Mouse (Mus musculus) liver, adult 2 months (tissue): ENCODE data around the gene Tjp3. TPM values are rescaled to one million over a fixed set of nuclear protein-coding genes. Genes with fewer than 3 reads are reported as not detected.

Experiments
- DNase-seq: peaks from one replicate; pipeline ENCODE4 v3.0.0-alpha.2; 2011; ENCODE audit warnings: low read depth, low spot score; ENCODE audit errors: extremely low read depth
- H3K27ac ChIP-seq: fragments of 200-500 bp; replicated peaks from 2 replicates; pipeline ENCODE4 v1.5.1; 2012; ENCODE audit warnings: low read depth, mild to moderate bottlenecking, control low read depth, inconsistent platforms, low read length; ENCODE audit not compliant: insufficient read depth
- H3K27me3 ChIP-seq: fragments of 200-500 bp; 2 replicates; pipeline ENCODE4 v1.6.1; 2012; ENCODE audit warnings: mild to moderate bottlenecking, moderate library complexity, low read length, inconsistent platforms; ENCODE audit not compliant: control insufficient read depth, insufficient read depth
- H3K36me3 ChIP-seq: fragments of 200-500 bp; 2 replicates; pipeline ENCODE4 v1.6.1; 2012; ENCODE audit warnings: low read length, inconsistent platforms; ENCODE audit not compliant: control insufficient read depth, insufficient read depth
- H3K4me1 ChIP-seq: fragments of 200-500 bp; 2 replicates; pipeline ENCODE4 v1.6.1; 2011; ENCODE audit warnings: low read length; ENCODE audit not compliant: control insufficient read depth, insufficient read depth
- H3K4me3 ChIP-seq: fragments of 200-500 bp; 2 replicates; pipeline ENCODE4 v1.5.1; 2011; ENCODE audit warnings: low read depth, mild to moderate bottlenecking, control low read depth, low read length, moderate library complexity; ENCODE audit not compliant: insufficient read depth
- H3K79me2 ChIP-seq: fragments of 200-500 bp; 2 replicates; pipeline ENCODE4 v1.6.1; 2012; ENCODE audit warnings: inconsistent platforms, mild to moderate bottlenecking, low read length, moderate library complexity; ENCODE audit not compliant: control insufficient read depth, insufficient read depth
- H3K9ac ChIP-seq: fragments of 200-500 bp; 2 replicates; pipeline ENCODE4 v1.6.1; 2012; ENCODE audit warnings: low read depth, mild to moderate bottlenecking, control low read depth, inconsistent platforms, low read length
- CTCF ChIP-seq: fragments of 200-500 bp; IDR thresholded peaks from 2 replicates; pipeline ENCODE4 v1.5.1; 2011; ENCODE audit warnings: low read depth, low read length, control low read depth
- POLR2A ChIP-seq: fragments of 200-500 bp; IDR thresholded peaks from 2 replicates; pipeline ENCODE4 v1.6.1; 2011; ENCODE audit warnings: low read length, control low read depth; ENCODE audit not compliant: insufficient read depth; ENCODE audit errors: extremely low read depth
- WGBS: fragments of 180-500 bp; shearing (Covaris S2); methylation state at CpG from one replicate; pipeline ENCODE4 v1.1.7; 2018; 5-methylcytosine and 5-hydroxymethylcytosine counted together
- polyA plus RNA-seq: library from polyadenylated mRNA; depleted of rRNA; stranded (reverse); fragments of >200 nt; gene quantifications from 2 replicates; pipeline ENCODE4 v1.2.3, GENCODE M21; 2012
- total RNA-seq: library from RNA; depleted of rRNA; stranded (reverse); fragments of >200 nt; gene quantifications from 2 replicates; pipeline ENCODE4 v1.2.3, GENCODE M21; 2014

Gene Tjp3
- total and polyA plus RNA-seq, 2 experiments: 7.6 to 24.2 TPM

- no peak overlapping the region for H3K4me3 ChIP-seq
Observed at GRCm38 (mm10) chr10:81298369-81299100, 7.2 kb upstream of the Tjp3 start.

GRCm38 (mm10) chr10:81297845-81298244 is 6.5 kb upstream of the Tjp3 start:
- Histone ChIP-seq H3K9ac (peak overlapping the region; percentile 56), H3K4me3 (peak overlapping the region; percentile 26; the same call in 1 of the 2 replicates), H3K4me1 (peaks cover 44% of the 10 kb centered on the region), H3K36me3 (no peaks in the 10 kb centered on the region), H3K27me3 (no peaks in the 10 kb centered on the region), H3K79me2 (peaks cover 77% of the 10 kb centered on the region), H3K27ac (peak overlapping the region; percentile 87)
- 34% methylated on average over 10 of the region's 10 CpGs for WGBS
- no peak for DNase-seq
- TF ChIP-seq POLR2A: 0 out of 2 replicates have a peak, but pooled peaks have one; percentile 28
- TF ChIP-seq CTCF: no peak

More at GRCm38 (mm10) chr10:81298369-81299100, 7.2 kb upstream of the Tjp3 start:
- Histone ChIP-seq H3K79me2 (peaks cover 79% of the 10 kb centered on the region), H3K9ac (peak overlapping the region; percentile 14; the same call in 1 of the 2 replicates), H3K4me1 (peaks cover 46% of the 10 kb centered on the region), H3K27me3 (no peaks in the 10 kb centered on the region), H3K36me3 (no peaks in the 10 kb centered on the region), H3K27ac (peak overlapping the region; percentile 87)
- 79% methylated on average over 17 of the region's 17 CpGs for WGBS
- no peak for DNase-seq
- TF ChIP-seq CTCF (no peak), POLR2A (no peak)

- peak overlapping the region; percentile 87 for H3K27ac ChIP-seq
- H3K36me3 ChIP-seq: no peaks in the 10 kb centered on the region
- WGBS: 74% methylated on average over 6 of the region's 6 CpGs
- peaks cover 71% of the 10 kb centered on the region for H3K79me2 ChIP-seq
- DNase-seq: no peak
- H3K4me3 ChIP-seq: no peak overlapping the region; the same call in 1 of the 2 replicates
- H3K27me3 ChIP-seq: no peaks in the 10 kb centered on the region
- TF ChIP-seq POLR2A: no peak
- TF ChIP-seq CTCF: no peak
- H3K9ac ChIP-seq: peak overlapping the region; percentile 56
- H3K4me1 ChIP-seq: peaks cover 44% of the 10 kb centered on the region
Observed at GRCm38 (mm10) chr10:81297246-81297645, 5.9 kb upstream of the Tjp3 start.

- Histone ChIP-seq H3K4me3 (no peak overlapping the region), H3K27me3 (no peaks in the 10 kb centered on the region), H3K27ac (no peak overlapping the region), H3K79me2 (peaks cover 57% of the 10 kb centered on the region), H3K9ac (no peak overlapping the region), H3K36me3 (no peaks in the 10 kb centered on the region), H3K4me1 (peaks cover 46% of the 10 kb centered on the region)
- TF ChIP-seq CTCF (no peak), POLR2A (no peak)
- DNase-seq: no peak
- 96% methylated on average over 6 of the region's 6 CpGs for WGBS
Observed at GRCm38 (mm10) chr10:81295185-81295584, 3.8 kb upstream of the Tjp3 start.

- H3K36me3 ChIP-seq: no peaks in the 10 kb centered on the region
- peaks cover 57% of the 10 kb centered on the region for H3K79me2 ChIP-seq
- no peak overlapping the region for H3K4me3 ChIP-seq
- no peaks in the 10 kb centered on the region for H3K27me3 ChIP-seq
- WGBS: 55% methylated on average over 8 of the region's 8 CpGs
- H3K4me1 ChIP-seq: peaks cover 42% of the 10 kb centered on the region
- no peak for DNase-seq
- no peak overlapping the region for H3K27ac ChIP-seq
- peak overlapping the region; percentile 14; the same call in 1 of the 2 replicates for H3K9ac ChIP-seq
- no peak for TF ChIP-seq CTCF
- no peak for TF ChIP-seq POLR2A
Observed at GRCm38 (mm10) chr10:81294442-81294841, 3.1 kb upstream of the Tjp3 start.

GRCm38 (mm10) chr10:81293334-81294030 is 2.1 kb upstream of the Tjp3 start:
- TF ChIP-seq CTCF (no peak), POLR2A (no peak)
- WGBS: 7% methylated on average over 25 of the region's 25 CpGs
- Histone ChIP-seq H3K4me3 (peak overlapping the region; percentile 76), H3K27me3 (no peaks in the 10 kb centered on the region), H3K27ac (no peak overlapping the region; the same call in 1 of the 2 replicates), H3K4me1 (peaks cover 34% of the 10 kb centered on the region), H3K36me3 (no peaks in the 10 kb centered on the region), H3K79me2 (peaks cover 51% of the 10 kb centered on the region), H3K9ac (peak overlapping the region; percentile 89)
- DNase-seq: no peak
